Mouse (Mus musculus) lung, postnatal 14 days (tissue): Measurements from ENCODE around the gene Gm1604a.
"Not testable (repeated sequence)": the region's sequence is repeated elsewhere in the genome, so short reads cannot be mapped to it uniquely, and the experiment has no call there.

Experiments
- DNase-seq: peaks from one replicate; pipeline ENCODE4 v3.0.0; 2021

Gene Gm1604a

DNA sequence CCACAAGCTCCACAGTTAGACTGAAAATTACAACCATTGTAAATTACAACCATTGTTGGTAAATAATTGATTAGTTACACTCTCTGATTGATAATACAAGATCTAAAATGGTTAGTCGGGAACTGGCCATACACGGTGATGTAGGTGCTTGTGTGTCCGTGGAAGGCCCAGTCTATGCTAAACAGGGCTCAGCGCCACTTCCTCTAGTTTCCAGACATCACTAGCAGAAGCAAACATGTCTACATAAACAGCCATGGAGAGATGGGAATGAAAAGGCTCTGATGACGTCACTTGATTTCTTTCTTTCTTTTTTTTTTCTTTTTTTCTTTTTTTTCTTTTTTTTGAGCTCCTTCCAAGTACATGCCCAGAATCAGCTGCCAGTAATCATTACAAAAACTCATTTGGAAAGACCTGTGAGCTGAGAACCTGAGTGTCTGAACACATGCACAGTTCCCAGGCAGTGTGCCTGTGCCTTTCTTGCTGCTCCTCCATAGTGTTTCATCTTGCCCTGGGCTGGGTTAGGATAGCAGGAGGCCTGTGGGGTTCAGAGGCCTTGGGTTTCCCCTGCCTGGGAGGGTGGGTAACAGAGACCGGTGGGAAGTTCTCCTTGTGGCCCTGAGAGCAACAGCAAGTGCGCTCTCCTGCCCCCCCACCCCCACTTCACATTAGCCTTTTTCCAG is 44.3 kb downstream of the Gm1604a start:
- DNase-seq, result not testable (repeated sequence)

DNA sequence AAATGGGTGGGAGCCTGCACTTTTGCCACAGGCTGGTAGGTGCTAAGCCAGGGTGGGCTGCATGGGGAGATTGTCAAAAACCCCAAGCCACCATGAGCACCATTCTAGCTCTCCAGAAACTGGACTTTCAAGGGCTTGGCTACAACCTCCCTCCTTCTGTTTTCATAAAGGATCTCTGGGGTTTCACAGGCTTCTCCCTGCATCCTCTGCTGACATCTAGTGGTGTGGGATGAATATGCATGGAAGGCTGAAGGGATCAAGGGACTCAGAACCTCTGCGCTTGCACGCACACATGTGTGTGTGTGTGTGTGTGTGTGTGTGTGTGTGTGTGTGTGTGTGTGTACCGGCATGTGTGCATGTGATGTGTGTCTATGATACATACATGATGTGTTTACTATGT is 49.1 kb downstream of the Gm1604a start:
- peak; percentile 60 for DNase-seq

DNA sequence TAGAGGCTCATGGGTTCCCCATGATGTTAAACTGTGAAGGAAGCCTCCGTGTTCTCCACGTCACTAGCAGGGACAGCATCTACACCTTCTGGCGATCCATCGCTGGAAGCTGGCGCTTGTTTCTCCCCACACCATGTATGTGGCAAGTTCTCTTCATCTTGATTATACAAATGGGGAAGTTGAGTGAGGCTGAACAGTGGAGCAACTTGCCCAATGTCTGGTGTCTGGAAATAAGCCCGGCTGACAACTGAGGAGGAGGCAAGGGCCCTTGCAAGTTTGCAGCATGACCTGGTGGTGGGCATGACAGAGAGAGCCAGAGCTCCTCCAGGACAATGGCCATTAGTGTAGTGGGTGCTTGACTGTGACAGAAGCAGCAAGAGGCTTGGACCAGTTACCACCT is 50.2 kb downstream of the Gm1604a start:
- not testable (repeated sequence) for DNase-seq

DNA sequence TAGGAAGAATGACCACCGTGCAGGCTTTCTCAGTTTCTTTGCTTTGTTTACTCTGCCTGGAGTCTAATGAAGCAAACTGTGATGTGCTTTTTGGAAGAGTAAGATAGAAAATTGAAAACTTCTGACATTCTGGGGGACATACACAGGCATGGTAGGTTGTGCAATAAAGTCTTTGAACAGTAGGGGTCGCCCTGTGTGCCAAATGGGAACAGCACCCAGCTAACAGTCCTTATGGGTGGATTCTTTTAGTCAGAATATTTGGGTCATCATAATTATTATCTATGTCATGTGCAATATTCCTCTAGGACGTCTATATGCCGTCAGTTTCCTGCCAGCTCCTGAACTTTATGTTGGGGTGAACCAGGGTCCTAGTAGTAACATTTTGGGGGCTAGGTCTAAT is 54.2 kb downstream of the Gm1604a start:
- DNase-seq, result peak; percentile 78

DNA sequence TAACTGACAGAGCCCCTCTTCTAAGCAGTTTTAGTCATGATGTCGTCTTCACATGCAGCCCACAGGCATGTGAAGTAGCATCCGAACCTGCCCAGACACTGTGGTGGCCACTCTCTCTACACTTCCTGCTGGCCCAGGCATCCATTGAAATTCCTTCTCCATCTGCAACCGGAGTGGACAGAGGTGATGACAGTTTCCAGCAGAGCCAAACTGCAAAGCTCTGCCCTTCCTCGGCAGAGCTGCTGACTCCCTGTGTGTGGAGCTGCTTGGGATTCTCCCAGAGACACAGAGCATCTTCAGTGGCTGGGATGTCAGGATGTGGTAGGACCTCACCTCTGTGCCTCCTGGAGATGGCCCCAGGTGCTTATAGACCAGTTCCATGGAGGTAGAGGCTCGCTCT is 59.2 kb downstream of the Gm1604a start:
- DNase-seq, result not testable (repeated sequence)

DNA sequence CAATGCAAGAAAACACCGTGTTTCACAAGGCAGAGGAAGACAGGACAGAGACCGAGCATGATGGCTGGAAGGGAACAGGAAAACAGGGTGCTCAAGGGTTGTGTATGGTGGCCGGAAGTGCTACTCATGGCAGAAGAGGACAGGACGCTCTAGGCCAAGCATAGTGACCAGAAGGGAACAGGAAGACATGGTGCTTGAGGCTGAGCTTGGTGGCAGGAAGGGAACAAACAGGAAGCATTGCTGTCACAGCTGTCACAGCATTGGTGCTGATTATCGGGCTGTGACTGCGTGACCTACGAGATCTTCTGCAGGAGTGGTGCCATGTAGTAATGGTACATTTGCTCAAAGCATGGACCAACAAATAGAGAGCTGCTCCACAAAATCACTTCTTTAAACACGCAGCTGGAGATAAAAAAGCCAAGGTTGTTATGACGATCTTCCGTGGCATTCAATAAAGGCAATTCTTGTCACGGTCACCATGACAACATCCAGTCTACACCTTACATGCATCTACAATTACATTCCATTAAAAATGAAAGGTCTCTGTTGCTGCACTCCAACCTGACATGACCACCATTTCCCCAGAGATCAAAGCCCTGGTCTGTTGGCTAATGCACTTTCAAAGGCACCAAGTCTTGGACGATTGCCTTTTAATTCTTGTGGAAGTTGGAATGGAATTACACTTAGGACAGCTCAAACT is 60.3 kb downstream of the Gm1604a start:
- not testable (repeated sequence) for DNase-seq

DNA sequence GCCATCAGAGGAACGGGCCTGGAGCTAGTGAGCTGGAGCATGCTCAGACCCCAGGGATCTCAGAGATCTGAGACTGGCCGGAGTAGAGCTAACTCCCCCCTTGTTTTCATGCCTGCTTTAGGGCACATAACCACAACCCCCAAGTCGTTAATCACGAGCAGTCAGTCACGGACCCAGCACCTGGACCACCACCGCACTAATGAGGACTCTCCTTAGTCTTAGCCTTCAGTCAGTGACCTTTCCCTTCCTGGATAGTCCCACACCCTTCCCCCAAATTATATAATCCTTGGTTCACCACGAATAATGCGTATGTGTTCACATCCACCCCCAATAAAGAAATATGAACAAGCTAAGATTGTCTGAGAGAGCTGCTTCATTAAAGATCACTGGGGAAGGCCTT is 61.5 kb downstream of the Gm1604a start:
- not testable (repeated sequence) for DNase-seq

DNA sequence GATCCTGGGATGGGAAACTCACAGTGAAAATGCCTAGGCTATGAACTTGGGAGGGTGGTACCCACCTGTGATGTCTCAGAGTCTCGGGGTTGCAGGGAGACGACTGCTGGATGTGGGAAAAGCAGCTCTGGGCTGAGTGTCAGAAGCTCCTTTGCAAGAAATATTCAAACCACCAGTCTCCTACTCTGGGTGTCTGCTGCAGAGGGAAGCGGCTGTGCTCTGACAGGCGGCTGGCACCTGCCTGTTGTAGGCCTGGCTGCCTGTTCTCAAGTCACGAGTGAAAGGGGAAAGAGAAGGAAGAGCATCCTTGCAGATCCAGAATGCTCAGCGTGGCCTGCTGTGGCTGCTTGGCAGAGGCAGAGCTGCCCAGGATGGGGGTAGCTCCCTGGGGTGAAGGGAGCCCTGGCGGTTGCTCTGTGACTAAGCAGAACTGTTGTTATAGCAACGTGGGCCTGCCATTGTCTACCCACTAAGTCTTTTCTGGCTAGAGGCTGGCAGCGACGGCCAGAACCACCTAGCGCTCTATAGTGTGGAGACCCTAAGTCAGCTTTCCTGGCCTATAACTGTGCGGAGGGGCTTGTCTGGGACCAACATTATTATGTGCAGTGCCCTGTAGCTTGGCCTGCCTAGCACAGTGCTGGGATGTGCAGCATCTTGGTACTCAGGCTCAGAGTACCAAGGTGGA is 72.6 kb downstream of the Gm1604a start:
- not testable (repeated sequence) for DNase-seq

DNA sequence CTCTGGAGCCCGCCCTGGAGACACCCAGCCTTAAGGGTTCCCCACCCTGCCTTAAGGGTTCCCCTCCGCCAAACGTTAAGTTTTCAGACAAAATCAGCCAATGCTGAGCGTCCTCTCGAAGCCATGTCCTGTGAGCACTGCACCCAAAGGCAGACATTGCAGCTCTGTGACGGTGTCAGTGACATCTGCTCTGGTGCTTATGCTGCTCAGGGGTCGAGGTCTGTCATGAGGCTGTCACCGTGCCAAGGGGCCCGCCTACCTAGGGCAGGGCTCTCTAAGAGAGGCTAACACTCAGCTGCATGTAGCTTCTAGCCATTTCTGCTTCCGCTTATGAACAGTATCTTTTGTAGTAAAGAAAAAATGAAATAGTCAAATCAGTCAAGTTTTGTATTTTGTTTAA is 73.7 kb downstream of the Gm1604a start:
- DNase-seq, result not testable (repeated sequence)

DNA sequence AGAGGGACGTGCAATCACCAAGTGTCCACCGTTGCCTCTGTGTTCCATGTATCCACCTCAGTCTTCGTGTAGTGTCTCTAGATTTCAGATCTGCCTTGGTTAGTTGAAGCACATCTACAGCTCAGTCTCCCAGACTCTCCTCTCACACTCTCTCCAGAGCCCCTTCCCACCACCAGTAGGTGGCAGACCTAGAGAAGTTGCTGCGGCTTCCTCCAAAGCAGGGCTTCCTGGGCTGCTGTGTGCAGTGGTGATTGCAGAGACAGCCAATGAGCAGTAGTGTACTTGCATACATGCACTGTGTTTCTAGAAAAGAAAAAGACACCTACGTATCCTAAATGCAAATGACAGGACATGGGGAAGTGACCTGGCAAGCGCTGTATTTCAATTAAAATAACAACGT is 77.6 kb downstream of the Gm1604a start:
- not testable (repeated sequence) for DNase-seq

DNA sequence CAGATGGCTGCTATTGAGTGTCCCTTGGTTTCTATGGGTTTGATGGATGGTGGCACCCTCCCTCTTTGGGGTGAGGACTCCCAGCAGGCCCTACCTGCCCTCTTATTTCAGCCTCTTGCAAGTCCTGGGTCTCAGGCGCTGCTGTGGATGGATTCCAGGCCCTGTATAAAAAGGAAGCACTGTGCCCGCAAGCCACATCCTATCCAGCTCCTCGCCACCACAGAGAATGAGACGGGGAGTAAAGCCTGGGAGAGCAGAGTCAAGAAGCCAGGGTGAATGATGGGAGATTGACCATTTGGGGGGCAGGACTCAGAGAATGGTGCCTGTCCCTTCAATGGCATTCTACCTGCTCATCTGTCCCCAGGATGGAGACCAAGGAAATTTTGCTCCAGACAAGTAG is 86.3 kb downstream of the Gm1604a start:
- DNase-seq, result not testable (repeated sequence)

DNA sequence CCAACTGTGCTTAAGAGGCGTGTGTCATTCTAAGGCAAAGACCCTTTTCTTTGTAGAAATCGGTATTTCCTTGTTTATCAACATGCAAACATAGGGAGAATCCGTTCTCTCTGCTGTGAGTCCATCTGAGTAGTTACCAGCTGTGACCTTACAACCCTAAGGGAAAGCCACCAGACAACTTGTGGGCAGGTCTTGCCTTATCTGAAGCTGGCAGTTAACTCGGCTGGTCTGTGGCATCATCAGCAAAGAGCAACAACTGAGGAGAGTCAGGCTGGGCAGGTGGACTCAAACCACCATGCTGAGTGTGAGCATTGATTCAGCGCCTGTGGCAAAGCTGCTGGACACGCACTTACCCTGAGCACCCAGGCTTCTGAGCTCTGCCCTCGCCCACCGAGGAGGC is 90.9 kb downstream of the Gm1604a start:
- DNase-seq, result not testable (repeated sequence)

DNA sequence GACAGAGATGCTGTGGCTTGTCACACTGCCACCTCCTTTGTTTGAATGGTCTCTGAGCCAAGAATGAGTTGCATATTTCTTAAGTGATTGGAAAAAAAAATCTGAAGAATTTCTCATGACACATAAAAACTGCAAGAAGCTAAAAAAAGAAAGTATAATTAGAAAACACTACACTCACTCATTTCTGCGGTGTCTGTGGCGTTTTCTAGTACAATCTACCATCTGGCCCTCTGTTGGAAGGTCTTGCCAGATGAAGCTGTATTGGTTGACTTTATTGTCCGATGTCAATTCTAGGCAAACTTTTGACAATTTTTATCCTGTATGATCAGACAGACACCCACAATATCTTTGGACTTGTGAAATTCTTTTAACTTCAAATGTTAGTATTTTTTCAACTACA is 95.5 kb downstream of the Gm1604a start:
- not testable (repeated sequence) for DNase-seq

DNA sequence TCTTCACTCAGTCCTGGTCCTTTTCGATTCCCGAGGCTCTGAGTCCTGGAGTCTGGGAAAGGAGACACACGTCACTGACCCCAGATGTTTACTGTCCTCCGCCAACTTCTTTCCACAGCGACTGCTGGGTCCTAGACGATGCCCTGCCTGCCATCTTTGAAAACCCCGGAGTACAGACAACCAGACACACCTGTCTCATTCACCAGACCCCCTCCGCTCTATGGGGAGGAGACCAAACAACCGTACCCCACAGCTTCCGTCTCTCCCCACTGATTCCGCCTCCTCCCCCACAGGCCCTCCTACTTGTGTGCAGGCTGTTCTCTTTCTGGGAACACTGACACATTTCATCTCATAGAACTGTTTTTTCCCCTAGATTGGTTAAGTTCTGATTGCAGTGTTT is 97.2 kb downstream of the Gm1604a start:
- DNase-seq, result not testable (repeated sequence)

DNA sequence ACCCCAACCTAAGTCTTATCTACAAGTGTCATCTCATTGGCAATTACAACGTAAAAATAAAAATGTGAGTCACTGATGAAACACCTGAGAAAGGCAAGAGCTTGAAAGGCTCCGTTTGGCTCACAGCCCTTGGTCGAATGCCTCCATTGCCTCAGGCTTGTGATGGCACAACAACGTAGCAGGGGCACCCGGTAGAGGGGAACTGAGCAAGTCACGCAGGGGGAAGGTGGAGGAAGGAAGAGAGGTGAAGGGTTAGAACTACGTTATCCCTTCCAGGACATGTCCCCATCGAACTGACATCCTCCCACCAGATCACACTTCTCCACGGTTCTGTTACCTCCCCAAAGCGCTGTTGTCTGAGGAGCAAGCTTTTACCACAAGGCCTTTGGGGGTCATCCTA is 101.1 kb downstream of the Gm1604a start:
- not testable (repeated sequence) for DNase-seq

DNA sequence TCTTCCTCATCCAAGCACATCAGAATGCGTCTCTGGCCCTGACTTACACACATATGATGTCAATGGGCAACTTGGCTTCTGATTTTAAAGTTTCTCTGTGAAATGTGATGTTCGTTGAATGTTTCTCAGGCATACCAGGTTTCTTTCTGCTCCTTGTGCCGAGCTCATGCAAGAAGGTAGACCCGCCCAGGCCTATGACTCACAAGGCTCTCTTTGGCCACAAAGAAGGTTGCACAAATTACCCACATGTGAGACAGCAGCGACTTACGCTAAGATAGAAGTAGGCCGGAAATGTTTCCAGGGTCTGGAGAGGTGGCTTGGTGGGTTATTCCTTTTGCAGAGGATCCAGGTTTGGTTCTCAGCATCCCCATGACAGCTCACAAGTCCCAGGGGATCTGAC is 108.6 kb downstream of the Gm1604a start:
- not testable (repeated sequence) for DNase-seq

DNA sequence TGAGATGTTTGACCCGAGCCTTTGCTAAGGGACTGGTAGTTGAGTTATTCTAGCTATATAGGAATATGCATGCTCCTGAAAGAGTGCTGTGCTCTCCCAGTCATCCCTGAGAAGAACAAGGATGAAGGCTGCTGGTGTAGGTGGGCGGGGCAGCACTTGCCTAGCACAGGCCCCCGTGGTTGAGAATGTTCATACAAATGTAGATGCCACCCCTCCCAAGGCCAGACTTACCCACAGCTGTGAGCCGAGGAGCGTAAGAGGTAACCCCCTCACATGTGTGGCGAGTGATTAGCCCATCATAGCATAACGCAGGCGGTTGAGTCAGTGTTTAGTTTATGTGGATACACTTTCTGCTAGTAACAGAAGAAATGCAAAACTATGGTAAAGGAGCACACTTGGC is 109.9 kb downstream of the Gm1604a start:
- not testable (repeated sequence) for DNase-seq
